Mouse (Mus musculus) CD4-positive helper T cell, adult 2 months (primary cell): Measurements from ENCODE around the gene Ifitm5.
"Not testable (repeated sequence)": the region's sequence is repeated elsewhere in the genome, so short reads cannot be mapped to it uniquely, and the experiment has no call there.

Source experiments
- DNase-seq: peaks from one replicate; pipeline ENCODE4 v3.0.0-alpha.2; 2012; ENCODE audit warnings: low read depth, missing footprints, low spot score

Gene Ifitm5

DNA sequence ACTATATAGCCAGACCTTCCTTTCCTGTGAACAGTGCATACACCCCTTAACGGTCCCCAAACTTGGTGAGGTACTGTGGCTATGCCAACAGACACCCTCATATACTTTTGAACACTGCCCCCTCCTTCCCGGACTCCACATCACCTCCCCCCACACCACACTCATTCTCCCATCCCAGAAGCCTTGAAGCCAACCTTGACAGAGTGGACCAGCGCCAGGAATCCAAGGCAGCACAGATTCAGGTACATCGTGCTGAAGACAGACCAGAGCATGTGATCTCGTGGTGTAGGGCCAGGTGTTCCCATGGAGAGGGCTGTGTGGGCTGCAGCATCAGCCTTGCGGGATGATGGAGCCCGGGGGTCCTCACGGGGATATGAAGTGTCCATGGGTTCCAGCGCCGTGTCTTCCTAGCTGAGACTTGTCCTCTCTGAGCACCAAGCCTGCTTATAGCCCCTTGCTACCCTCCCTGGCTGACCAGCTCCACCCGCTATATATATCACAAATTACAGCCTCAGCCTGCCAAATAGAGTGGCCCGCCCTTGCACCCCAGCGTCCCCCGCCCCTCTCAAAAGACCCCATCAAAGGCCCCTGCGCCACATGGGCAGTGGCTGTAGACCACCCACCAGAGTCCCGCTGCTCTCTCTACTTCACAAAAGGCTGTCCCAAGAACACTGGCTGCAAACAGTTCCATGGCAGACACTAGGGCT, at the start of gene Ifitm5:
Ifitm5 (minus strand) TSS at position 468 of the 707 bp plus-strand sequence.
- no peak for DNase-seq

DNA sequence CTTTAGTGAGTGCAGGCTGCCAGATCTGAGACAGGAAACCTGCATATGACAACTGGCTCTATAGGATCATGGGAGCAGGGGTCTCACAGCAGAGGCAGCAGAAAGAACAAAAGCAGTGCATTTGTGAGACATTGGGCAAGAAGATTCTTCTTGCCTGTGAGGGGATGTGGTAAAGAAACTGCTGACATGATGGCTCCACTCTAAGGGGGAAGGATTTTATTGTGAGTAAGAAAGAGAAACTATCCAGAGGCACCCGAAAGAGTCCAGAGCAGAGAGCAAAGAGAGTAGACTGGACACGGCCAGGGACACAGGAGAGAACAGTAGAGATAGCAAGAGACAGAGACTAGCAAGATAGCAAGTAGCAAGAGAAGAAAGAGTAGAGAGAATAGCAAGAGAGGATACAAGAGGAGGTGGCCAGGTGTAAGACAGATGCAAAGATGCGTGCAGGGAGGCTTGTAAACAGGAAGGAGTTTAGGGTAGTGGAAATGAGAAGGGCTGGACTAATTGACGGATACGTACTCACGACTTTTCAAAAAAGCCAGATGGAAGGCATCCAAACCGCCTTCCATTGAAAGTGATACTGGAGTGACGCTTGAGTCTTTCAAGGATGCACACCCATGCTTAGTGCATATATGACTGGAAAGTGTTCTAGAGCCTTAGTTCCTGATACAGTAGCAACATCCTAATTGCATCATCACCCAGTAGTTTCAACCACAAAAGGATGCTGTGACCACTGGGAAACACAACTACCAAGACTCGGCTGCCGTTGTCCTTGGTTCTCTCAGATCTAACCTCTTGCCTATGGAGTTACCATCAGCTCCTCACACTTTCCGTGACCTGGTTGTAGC, 49.0 kb upstream of the Ifitm5 start:
- peak; percentile 84 for DNase-seq

DNA sequence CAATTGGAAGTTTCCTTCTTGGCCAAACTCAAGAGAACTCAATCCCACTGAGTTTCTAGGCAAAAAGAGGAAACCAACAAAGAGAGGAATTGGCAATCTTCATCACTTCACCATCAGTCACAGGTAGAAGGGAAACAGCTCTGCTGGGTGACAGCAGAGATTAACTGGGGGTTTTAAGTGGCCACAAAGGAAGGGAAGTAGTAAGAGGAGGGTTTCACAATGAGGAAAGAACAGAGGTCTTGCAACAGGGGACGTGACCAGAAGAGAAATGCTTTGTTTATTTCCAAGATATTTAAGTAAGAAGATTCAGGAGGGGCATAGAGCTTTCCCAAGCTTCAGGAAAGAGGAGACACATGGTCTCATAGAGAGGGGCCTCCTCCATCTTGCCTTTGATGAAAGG, 47.7 kb upstream of the Ifitm5 start:
- no peak for DNase-seq

DNA sequence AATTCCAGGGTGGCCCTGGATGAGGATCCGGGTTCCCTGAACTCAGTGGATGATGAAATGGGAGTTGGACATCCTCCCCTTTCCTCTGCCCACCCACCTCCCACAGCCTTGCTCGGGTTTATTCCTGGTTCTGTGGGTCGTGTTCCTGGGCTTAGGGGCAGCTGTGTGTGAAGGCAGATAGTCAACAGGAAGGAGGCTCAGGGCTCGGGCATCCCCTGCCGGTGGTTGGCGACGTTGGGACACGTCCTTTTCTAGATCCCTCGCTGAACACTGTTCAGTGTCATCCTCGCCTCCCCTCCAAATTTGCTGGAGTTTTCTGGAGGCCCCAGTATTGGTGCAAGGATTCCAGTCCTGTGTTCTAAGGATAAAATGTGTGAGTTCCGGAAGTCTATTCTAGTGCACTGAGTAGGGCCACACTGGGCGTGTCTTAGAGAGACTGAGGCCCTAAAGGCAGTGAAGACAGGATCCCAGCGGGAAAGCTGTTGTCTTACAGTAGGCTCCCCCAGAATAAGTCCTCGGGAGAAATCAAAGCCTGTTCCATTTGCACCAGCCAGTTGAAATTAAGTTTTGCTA, 41.1 kb upstream of the Ifitm5 start:
- peak; percentile 47 for DNase-seq

DNA sequence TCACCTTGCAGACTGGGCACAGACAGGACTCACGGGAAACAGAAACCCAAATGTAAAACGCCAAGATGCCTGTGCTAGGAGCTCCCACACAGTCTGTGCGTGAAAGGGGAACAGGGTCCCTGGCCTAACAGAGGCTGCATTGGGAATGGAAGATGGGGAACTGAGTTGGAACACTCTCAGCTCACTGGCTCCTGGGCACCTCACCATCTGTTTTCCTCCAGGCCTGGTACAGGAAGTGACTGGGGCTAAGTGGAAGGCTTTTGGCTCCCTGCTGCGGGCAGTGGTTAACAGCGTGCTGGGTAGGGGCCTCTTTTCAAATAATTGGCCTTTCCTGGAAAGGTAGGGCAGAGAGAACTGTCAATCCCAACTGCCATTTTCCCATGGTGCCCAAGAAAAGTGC, 40.5 kb upstream of the Ifitm5 start:
- no peak for DNase-seq

DNA sequence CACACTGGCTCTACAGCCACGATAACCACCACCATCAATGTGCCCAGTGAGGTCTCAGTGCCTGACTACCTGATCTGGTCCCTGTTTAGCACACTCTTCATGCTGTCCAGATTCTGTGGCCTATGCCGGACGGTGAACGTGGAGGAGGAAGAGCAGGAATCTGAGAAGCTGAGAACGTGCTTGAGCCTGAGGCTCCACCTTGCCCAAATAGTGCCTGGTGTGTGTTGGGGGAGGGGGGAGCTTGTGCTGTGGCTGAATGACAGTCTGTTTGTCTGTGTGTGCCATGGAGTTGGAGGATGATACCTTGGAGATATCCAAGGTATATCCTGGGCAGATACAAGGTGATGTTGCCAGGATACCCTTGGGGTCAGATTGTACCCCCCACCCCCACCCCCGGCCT, 40.1 kb upstream of the Ifitm5 start:
- DNase-seq: no peak

DNA sequence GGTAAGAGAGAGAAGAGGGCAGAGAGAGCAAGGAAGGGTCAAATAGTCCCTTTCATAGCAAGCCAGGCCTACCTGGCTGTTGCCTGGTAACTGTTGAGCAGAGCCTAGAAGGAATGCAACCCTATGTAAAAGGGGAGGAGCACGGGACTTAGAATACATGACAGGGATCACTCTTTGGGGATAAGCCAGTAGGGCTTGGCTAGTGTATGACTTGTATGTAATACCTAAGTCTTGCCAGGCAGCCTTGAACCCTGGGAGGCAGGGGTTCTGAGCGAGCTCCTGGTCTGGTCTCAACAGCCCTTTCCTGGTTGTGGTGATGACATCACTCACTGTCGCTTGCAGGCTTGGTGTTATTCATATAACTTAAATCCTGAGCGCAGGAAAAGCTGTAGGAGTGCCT, 38.9 kb upstream of the Ifitm5 start:
- no peak for DNase-seq

DNA sequence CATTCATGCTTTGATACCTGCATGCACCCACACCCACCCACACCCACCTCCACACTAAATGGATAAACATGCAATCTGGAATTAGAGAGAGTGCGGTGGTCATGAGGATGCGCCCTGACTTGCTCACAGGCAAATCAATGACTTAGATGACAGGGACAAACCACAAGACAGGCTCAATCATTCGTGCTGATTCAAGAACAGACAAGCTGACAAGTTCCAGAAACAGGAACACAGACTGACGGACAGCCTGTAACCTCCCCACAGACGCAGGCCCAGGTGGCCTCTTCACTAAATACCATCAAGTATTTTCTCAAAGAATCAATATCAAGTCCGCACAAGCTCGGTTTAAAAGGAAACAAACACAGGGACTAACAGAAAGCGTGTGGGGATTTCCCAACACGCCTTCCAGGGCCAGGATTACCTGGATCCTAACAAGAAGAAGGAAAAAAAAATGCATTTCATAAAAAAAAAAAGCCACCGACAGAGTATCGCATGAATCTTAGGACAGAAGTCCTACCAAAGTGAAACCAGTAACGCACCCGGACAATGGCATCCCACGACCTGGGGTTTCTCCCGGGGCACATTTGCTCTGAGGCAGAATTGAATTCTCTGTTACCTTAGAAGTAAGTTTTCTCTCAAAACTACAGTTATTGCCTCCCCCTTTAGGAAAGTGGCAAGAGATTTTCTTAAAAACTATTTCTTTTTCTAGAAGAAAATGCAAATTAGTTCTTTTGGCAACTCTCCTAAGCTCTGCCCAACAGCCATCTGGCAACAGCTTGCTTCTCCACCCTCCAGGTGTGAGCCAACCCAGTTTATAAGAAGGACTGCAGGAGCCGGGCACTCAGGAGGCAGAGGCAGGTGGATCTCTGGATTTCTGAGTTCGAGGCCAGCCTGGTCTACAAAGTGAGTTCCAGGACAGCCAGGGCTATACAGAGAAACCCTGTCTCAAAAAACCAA, 37.4 kb upstream of the Ifitm5 start:
- DNase-seq: peak; percentile 44

DNA sequence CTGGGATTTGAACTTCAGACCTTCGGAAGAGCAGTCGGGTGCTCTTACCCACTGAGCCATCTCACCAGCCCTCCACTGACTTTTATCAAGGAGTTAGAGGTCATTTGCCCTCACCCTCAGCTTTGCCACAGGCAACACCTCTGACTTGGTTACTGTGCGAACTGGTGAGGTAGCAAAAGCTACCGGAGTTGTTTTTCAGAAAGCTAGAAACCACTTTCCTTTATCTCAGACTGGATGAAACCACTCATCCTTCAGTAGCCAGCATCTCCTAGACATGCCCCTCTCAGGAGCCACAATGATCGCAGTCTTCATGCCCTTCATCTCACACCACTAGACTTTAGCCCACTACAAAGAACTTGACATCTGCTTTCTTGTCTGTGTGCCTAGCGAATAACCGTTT, 32.9 kb upstream of the Ifitm5 start:
- peak; percentile 58 for DNase-seq

DNA sequence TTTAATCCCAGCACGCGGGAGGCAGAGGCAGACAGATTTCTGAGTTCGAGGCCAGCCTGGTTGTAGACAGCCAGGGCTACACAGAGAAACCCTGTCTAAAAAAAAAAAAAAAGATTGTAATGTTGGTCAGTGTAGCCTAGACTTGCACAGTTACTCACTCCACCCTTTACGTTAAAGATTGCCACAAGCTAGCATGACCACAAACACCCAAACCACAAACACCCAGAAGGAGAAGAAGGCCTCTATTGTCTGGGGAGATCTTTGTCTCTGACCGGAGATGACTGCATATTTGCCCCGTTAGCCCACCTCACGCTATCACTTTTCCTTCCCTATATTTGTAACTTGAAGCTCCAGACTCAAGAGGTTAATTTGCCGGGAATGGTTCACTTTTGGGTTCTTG, 31.6 kb upstream of the Ifitm5 start:
- peak; percentile 74 for DNase-seq

DNA sequence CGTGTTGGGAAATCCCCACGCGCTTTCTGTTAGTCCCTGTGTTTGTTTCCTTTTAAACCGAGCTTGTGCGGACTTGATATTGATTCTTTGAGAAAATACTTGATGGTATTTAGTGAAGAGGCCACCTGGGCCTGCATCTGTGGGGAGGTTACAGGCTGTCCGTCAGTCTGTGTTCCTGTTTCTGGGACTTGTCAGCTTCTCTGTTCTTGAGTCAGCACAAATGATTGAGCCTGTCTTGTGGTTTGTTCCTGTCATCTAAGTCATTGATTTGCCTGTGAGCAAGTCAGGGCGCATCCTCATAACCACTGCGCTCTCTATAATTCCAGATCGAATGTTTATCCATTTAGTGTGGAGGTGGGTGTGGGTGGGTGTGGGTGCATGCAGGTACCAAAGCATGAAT, 26.6 kb upstream of the Ifitm5 start:
- not testable (repeated sequence) for DNase-seq

DNA sequence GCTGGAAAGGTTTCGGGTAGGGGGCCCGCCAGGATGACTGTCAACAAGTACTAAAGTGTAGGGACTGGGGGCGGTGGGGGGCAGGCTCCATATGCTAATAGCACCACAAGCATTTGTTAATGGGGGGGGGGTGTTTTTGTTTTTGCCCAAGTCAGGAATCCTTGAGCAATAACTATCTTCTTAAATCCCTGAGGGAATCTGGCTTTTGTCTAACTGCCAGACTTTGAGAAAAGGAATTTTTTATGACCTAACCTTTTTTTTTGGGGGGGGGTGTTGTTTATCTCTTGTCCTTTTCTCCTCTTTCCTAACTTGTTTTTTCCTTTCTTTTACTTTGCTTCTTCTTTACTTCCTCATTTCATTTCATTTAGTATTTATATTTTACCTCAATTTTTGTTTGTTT, 25.4 kb upstream of the Ifitm5 start:
- DNase-seq: no peak

DNA sequence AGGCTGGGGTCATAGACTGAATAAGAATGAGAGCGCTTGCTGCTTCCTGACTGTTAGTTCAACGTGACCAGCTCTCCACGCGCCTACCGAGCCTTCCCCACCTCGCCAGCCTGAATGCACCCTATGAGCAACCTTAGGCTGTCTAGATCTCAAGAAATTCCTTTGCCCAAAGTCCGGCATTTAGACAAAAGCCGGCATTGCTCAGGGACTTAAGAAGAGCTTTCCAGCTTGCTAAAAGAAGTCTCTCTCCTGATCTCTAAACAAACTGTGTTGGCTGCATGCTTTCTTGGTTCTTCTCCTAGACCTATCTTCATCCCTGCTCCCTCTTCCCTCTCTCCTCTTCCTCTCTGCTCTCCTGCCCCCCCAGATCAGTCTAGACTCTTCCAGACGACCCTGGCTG, 24.8 kb upstream of the Ifitm5 start:
- DNase-seq: no peak

DNA sequence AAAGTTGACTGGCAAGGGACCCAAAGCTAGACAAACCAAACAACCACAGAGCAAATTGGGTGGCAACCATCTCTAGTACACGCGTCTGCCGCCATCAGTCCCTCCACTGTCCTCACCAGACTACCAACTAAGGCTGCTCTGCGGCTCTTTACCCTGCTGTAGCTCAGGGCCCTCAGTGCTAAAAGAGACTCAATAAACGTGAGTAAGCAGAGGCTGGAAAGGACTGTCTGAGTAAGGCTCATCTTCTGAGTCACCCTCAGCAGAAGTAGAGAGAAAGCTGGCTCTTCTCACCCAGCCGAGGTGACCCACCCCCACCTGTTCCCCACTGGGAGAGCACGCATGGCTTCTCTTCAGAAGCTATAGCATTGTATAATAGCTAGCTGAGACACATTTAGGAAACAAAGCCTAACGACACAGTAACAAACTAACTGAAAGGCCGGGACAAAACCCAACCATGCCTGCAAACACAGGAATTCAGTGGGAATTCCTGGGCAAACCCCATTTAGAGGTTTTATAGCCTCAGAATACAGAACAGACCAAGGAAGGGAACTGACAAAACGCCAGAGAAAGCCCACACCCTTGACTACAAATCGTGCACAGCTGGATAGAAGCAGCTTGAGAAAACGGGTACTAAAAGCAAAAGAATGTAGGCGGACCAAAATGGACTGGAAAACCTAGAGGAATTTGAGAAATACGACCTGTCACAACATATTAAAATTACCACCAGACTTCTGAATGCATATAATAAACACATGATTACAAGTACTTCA, 23.5 kb upstream of the Ifitm5 start:
- no peak for DNase-seq

DNA sequence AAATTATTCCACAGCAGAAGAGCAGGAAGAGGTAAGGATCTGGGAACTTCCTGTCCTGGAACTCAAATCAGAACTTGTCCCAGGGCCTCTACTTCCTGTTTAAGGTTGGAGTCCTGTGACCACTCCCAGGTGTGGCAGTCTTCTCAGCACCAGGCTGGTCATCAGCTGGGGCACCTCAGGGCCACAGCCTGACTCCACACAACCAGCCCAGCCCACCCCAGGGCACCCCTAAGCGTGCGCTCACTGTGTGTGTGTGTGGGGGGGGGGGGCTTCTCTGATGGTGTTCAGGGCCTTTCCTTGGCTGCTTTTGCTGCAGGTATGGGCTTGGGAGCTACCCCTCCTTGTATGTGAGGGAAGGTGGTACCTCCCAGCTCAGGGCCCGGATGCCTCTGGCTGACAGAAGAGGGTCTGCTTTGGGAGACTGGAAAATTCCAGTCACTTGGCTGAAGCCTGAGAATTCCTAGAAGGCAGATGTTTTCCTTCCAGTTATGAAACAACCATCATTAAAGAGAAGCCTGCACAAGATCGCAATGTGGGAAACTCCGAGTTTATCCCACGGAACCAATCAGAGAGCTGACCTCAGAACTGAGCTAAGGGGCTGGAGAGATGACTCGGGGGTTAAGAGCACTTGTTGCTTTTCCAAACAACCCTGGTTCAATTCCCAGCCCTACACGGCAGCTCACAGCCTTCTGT, 21.5 kb upstream of the Ifitm5 start:
- no peak for DNase-seq

DNA sequence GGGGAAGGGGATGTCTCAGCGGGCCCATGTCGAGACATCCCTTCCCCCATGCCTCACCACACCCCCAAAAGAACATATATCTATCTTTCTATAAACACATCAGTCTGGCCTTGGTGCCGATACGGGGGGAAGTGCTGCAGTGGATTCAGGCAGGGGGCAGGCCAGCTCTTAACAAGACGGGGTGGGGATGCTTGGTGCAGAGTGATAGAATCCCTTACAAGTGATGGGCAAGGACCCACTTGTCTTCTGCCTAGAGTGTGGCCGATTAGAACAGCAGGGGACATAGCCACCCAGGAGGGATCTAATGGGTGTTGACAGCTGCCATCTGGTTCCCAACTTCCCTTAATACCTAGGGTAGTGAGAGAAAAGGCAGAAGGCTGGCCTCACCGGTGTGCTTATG, 20.8 kb upstream of the Ifitm5 start:
- DNase-seq: no peak

DNA sequence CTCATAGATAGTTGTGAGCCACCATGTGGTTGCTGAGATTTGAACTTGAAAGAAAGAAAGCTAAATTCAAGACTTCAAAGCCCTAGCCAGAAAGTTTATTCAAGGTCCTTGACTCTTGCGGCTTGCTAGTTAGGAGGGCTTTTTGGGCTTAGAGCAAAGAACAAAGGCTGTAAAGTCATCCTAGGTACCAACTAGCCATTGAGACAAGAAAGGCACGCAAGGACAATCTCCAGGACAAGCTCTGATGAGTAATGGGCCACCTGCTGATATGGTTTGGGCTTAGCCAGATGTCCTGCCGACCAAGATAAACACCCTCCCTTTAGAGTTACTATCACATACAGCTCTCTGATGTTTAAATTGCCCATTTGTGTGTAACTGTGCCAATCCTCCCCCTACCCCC, 18.6 kb upstream of the Ifitm5 start:
- DNase-seq: not testable (repeated sequence)

DNA sequence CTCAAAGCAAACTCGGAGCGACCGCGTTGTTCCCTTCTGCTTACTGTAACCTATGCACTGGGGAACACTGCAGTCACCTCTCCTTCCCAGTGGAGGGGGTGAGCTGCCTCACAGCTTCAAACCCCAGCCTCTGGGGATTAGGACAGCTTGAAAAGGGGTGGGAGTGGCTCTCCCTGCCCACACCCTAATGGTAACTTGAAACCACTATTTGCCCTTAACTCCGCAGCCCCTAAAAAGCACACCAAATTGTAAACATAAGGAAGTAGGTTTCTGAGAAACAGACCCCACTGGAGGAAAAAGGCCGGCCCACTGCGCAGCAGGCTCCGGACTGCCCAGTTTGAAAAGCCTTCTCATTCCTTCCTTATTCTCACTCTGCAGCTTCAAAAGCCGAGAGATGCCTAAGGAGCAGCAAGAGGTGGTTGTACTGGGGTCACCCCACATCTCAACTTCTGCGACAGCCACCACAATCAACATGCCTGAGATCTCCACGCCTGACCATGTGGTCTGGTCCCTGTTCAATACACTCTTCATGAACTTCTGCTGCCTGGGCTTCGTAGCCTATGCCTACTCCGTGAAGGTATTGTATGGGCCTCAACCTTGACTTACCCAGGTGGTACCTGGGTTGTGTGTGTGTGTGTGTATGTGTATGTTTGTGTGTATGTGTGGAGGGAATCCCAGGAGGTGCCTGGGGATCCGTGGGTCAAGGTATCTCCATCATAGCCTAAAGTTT, 17.9 kb upstream of the Ifitm5 start:
- DNase-seq: no peak

DNA sequence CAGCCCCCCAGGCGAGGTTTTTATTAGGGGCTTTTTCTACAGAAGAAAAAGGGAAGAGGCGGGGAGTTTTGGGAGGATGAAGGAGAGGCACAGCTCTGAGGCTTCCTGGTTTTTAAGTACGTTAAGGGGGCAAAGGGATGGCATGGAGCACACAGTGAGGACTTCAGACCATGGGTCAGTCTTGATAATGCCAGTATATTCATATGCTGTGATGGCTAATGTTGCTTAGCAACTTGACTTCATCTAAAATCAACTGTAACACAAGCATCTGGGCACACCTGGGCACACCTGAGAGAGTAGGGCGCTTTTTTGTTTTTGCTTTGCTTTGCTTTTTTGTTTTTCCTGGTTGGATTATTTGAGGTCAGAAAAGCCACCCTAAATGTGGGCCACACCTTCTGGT, 16.8 kb upstream of the Ifitm5 start, which contains the start of gene Ifitm1:
Ifitm1 (plus strand) TSS at position 301 of the 400 bp plus-strand sequence.
- no peak for DNase-seq
